9 mouse cellular contexts compared by ENCODE assay signal in the genomic region with DNA sequence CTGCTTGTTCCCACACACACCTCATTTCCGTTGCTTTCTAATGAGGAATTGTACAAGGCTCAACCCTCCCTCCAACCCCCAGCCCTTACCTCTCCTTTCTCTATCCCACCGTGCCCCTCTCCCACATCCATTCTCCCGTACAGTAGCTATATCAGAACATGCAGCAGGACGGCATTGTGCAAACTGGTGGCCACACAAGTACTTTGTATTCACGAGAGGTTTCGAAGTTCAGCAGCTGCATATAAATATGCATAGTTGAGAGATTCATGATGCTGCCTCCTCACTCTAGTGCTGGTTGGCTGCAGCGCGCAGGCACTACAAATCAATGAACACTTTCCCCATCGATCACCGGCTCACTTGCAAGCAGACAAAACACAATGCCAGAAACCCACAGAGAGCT.
DNase-seq lines count a peak whose midpoint lies in the region; ATAC-seq and TF ChIP-seq lines count a peak whose summit lies in the region.
"Had no signal": no experiment of that assay in that cellular context is flagged by ENCODE, and none has a peak within 500 bp of the region (broad histone marks: within the 10 kb centered on the region; RNA-seq: fewer than 3 reads in every experiment).

No protein-coding gene starts in this region.

- DNase-seq in liver, result peak; percentile 2
- DNase-seq in liver, embryonic 11.5 days (ENCODE audit: low spot score), result no peak
- peak; percentile 29 to 34 for DNase-seq in frontal cortex, postnatal 10 days (ENCODE audit: low spot score in 2 of 2)
- peak; percentile 45 to 65 for DNase-seq in left cerebral cortex, postnatal 14 days (ENCODE audit: low spot score in 2 of 2)
- DNase-seq in right cerebral cortex, postnatal 25 days, result peak; percentile 44
- DNase-seq in thymus, adult 2 months, result no peak
- no peak for DNase-seq in thymus, postnatal 4 days
- no peak for DNase-seq in kidney, postnatal 36 days

- H3K4me3 ChIP-seq in liver, embryonic 11.5 days (ENCODE audit: low read depth, low read length), result no peak overlapping the region
- H3K4me3 ChIP-seq in thymus, adult 2 months (ENCODE audit: control insufficient read depth, insufficient read depth, low read length), result no peak overlapping the region
- H3K4me3 ChIP-seq: erythroblast, embryonic 14.5 days had no signal

- H3K36me3 ChIP-seq in liver, embryonic 11.5 days (ENCODE audit: control insufficient read depth, insufficient read depth, low read length), result no peaks in the 10 kb centered on the region
- no peaks in the 10 kb centered on the region for H3K36me3 ChIP-seq in thymus, adult 2 months (ENCODE audit: control insufficient read depth, insufficient read depth, low read length)

- no peak for TF ChIP-seq CTCF in thymus, adult 2 months (IDR thresholded peaks at IDR 0.05; ENCODE audit: borderline replicate concordance, control insufficient read depth, extremely low read depth, insufficient read depth, low read length, poor library complexity)

- H3K27ac ChIP-seq in liver, embryonic 11.5 days (ENCODE audit: low read depth, low read length), result no peak overlapping the region
- no peak overlapping the region for H3K27ac ChIP-seq in thymus, adult 2 months (ENCODE audit: control insufficient read depth, insufficient read depth, low read length)

- no peak overlapping the region for H3K9ac ChIP-seq in liver, embryonic 11.5 days (ENCODE audit: low read depth, low read length)

- intact Hi-C loops in left cerebral cortex, postnatal 14 days (cut with DNase I), result loop anchor here (5.0 kb wide), 1 partner anchor 56 kb away; no protein-coding TSS in a partner anchor

- no peaks in the 10 kb centered on the region for H3K4me1 ChIP-seq in liver, embryonic 11.5 days (replicated peaks; ENCODE audit: control insufficient read depth, insufficient read depth, low read length)
- H3K4me1 ChIP-seq in thymus, adult 2 months (replicated peaks; ENCODE audit: control insufficient read depth, insufficient read depth, low read length), result no peaks in the 10 kb centered on the region

- ATAC-seq in liver, embryonic 11.5 days (replicated peaks; ENCODE audit: low FRiP score), result no peak

- no peak for TF ChIP-seq POLR2A in thymus, adult 2 months (IDR thresholded peaks at IDR 0.05; ENCODE audit: control insufficient read depth, extremely low read depth, insufficient read depth, low read length, poor library complexity)

- no peaks in the 10 kb centered on the region for H3K27me3 ChIP-seq in liver, embryonic 11.5 days (replicated peaks; ENCODE audit: control insufficient read depth, insufficient read depth, low read length)
- H3K27me3 ChIP-seq in thymus, adult 2 months (ENCODE audit: control insufficient read depth, insufficient read depth, low read length), result no peaks in the 10 kb centered on the region

- H3K4me2 ChIP-seq in liver, embryonic 11.5 days, result no peak overlapping the region

- no peaks in the 10 kb centered on the region for H3K9me3 ChIP-seq in liver, embryonic 11.5 days (ENCODE audit: control insufficient read depth, low read length)

- WGBS in liver, embryonic 11.5 days, result 82% methylated on average over 10 of the region's 10 CpGs
- WGBS in thymus, adult 2 months, result 96% methylated on average over 10 of the region's 10 CpGs

Comparison
In these comparisons a context has a peak if more than half of its experiments do, and no peak if none do; other contexts are left out.
1. DNase-seq: peak in liver (single experiment), frontal cortex, postnatal 10 days (2 of 2), left cerebral cortex, postnatal 14 days (2 of 2) and right cerebral cortex, postnatal 25 days (single experiment); none in liver, embryonic 11.5 days (single experiment), thymus, adult 2 months (single experiment), thymus, postnatal 4 days (single experiment) and kidney, postnatal 36 days (0 of 2).